Mouse (Mus musculus): ENCODE data around the gene Zfp759.
"Not testable (repeated sequence)": the region's sequence is repeated elsewhere in the genome, so short reads cannot be mapped to it uniquely, and the experiment has no call there.

Gene Zfp759

DNA sequence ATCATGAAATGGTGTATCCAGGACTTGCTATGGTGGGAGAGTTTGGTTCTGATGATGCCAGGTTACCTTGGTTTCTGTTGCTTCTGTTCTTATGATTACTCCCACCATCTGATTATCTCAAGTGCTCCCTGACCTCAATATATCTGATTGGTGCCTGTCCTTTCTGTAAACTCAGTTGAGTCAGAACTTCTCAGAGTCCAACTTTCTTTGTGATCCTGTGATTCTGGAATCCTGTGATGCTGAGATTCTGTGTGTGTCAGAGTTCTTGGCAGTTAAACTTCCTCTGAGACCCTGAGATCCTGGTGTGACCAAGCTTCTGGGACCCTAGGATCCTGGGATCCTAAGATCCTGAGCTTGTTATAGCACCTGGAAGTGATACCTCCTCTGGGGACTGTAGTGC lies at the start of gene Zfp759:
TSS of gene Zfp759 (plus strand) at position 301 of the 400 bp plus-strand sequence.
- not testable (repeated sequence) for DNase-seq (ENCODE audit: low read depth)

DNA sequence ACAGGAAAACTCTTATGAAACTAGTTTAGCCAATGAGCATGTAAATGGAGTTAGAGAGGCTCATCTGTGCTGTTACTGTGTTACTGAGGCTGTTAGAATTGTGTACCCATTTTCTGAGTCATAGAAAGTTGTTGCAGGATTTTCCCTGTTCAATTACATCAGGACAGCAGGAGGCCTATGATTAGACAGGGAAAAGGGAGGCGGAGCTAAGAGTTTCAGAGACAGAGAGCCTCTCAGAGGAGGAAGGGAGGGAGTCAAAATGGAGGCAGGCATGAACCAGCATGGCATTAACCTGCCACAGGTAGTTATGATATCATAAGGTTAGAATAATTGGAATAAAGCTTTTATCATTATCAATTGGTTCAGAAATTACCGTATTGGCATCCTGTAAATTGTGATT lies 48.7 kb upstream of the Zfp759 start:
- DNase-seq (ENCODE audit: low read depth) = no peak

DNA sequence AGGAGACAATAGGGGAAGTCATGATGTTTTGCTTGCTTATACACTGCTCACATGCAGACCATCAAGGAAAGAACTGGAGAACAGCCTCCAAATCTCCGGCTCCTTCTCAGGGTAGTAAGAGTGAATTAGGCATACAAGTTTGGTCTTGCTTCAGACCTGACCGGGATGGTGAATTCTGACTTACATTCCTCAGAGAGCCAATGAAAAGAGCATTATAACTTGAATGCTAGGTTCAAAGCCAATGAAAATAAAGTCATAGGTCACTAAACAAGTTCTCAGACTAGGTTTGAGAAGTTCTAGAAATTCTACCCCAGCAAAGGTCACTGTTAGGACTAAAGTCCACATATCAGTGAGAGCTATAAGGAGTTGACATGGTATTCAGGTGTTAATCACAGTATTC lies 44.2 kb upstream of the Zfp759 start:
- DNase-seq (ENCODE audit: low read depth) = no peak

GRCm38 (mm10) chr13:67081142-67081713 lies 40.2 kb upstream of the Zfp759 start:
- DNase-seq (ENCODE audit: low read depth) = peak; percentile 53

DNA sequence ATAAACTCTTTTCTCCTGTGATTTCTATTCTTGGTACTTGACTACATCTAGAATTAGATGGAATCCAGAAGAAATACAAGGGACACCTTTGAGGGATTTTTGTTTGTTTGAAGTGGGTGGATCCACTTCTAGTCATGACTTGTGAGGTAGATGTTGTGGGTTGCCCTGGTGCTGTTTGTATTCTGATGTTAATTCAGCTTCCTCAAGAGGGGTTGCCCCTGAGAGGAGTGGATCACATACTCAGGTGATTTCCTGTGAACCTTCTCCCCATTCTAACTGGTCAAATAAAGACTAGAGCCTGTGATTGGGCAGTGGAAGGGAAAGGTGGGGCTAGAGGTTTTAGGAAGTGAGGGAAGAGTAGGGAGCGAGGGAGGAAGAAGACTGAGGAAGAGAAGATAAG lies 39.5 kb upstream of the Zfp759 start:
- no peak for DNase-seq (ENCODE audit: low read depth)

GRCm38 (mm10) chr13:67090154-67090553 lies 31.3 kb upstream of the Zfp759 start:
- no peak for DNase-seq (ENCODE audit: low read depth)

- no peak for DNase-seq (ENCODE audit: low read depth)
Measured at GRCm38 (mm10) chr13:67097876-67098275, 23.6 kb upstream of the Zfp759 start, which contains the start of gene Zfp708. Gene Zfp708 (minus strand): TSS chr13:67097976.

DNA sequence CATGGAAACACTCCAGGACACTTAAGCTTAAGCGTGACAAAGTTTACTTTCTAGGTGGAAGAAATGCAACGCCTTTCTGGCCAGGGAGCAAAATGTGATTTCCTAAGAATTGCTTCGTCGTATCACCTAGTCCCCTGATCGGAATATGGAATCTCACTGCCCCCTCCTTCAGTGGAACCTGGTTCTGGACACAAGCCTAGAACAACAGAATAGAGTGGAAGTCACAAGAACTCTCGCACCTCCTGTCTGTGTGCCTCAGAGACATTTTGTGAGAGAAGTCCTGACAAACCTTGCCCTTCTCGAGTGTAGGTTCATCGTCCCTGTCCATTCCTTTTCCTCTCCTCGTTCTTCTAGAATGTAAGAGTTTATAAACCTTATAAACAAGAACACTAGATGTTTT lies 13.8 kb upstream of the Zfp759 start:
- DNase-seq (ENCODE audit: low read depth) = no peak

DNA sequence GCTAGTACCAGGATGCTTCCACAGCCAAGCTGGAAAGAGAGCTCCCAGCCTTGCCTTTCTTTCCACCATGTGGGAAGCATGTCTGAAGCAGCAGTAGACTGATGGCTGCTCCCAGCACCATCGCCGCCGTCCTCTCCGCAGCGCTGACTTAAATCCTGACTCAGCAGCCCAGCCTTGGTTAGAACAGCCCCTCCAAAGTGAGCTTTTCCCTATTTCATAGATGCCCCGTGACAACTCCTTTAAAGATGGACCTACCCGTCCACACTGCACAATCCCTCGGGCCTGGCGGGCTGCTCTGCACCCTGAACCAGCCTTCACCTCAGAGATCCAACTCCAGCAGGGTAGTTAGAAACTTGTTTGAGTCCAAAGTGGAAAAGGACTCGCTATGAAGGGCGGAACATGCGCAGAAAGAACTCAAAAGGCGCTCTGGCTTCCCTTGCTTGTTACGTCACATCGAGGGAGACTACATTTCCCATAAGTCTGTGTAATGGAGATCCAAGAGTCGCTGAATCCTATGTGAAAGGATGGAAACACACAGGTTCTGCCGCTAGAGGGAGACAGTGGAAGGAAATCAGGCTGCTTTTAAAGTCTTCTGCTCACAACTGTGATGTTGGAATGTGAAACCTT lies 13.2 kb upstream of the Zfp759 start, which contains the start of gene Gm28557:
TSS of gene Gm28557 (minus strand) at position 411 of the 627 bp plus-strand sequence.
- peak; percentile 98 for DNase-seq (ENCODE audit: low read depth)

DNA sequence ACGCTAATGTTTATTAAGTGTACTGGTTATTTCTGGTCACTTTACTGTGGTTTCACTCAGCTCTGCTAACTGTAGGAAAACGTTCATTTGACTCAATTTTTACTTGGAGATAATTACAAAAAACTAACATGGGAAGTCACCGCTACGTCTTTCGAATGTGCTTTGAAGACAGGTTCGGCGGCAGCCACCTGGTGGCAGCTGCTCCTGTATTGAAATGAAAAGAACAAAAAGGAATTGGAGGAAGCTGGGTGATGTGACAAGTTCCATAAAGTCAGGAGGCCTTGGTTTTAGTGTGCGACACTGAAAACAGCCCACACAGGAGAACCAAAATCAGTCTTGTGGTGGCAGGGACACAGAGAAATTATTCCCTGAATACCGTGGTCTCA lies 12.6 kb upstream of the Zfp759 start:
- no peak for DNase-seq (ENCODE audit: low read depth)

- DNase-seq (ENCODE audit: low read depth) = no peak
Measured at GRCm38 (mm10) chr13:67112096-67112495, 9.4 kb upstream of the Zfp759 start.

DNA sequence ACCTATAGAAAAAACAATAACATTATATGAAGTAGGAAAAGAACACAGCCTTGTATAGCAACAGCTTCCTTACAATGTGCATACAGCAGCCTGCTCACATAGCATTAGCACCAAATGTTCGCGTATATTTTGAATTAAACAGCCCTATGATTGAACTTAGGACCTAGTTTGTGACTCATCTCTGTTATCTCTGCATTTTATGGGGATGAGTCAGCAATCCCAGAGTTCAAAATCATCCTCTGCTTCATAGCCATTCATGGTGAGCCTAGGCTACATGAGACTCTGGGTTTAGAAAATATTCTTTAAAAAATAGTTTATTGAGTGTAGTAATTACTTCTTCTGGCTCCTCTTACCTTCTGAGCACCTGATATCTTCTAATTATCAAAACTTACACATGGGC lies 8.2 kb upstream of the Zfp759 start:
- no peak for DNase-seq (ENCODE audit: low read depth)

- not testable (repeated sequence) for DNase-seq (ENCODE audit: low read depth)
Measured at GRCm38 (mm10) chr13:67116163-67116562, 5.3 kb upstream of the Zfp759 start, which contains the start of gene Rslcan18. Gene Rslcan18 (minus strand): TSS chr13:67116263.

DNA sequence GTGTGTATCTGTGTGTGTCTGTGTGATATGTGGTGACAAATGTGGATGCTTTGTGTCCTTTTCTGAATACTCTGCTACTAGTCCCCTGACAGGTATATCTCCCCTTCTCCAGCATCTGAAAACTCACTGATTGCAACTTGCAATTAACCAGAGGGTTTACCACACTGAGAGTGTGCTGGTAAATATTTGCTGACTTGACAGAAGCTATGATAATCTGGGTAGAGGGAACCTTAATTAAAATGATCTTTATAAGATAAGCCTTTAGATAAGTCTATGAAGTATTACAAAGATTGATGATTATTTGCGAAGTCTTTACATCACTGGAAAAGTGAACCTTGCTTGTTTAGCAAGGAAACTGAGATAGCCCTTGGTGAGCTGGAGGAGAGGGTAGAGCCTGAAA lies 3.0 kb downstream of the Zfp759 start:
- DNase-seq (ENCODE audit: low read depth) = no peak

- DNase-seq (ENCODE audit: low read depth) = not testable (repeated sequence)
Measured at GRCm38 (mm10) chr13:67127507-67127906, 6.0 kb downstream of the Zfp759 start.

- peak; percentile 70 for DNase-seq (ENCODE audit: low read depth)
Measured at GRCm38 (mm10) chr13:67128038-67128721, 6.7 kb downstream of the Zfp759 start.

- not testable (repeated sequence) for DNase-seq (ENCODE audit: low read depth)
Measured at GRCm38 (mm10) chr13:67166122-67166521, 44.7 kb downstream of the Zfp759 start.

GRCm38 (mm10) chr13:67172991-67173722 lies 51.7 kb downstream of the Zfp759 start, which contains the start of gene Rsl1:
Gene Rsl1 (plus strand): TSS chr13:67173182.
- peak; percentile 23 for DNase-seq (ENCODE audit: low read depth)

DNA sequence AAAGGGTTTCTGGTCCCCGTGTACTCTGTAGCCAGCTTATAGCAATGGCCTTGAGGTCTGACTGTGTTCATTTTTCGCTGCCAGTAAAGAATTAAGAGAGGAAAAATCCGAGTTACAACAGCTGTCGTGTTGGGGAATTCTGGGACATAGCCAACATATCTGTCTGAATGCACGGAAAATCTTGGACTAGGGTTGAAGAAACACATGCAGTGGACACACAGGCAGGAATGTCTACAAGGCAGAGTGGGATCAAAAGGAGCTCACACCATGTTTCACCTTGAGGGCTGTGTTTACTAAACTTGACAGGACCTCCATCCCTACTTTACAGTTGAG lies 52.2 kb downstream of the Zfp759 start:
- DNase-seq (ENCODE audit: low read depth) = no peak

Data from c-Kit-positive CD71-negative TER-119-negative erythroid progenitor cells, embryonic 14.5 days (primary cell).